Mouse (Mus musculus): ENCODE measurements around the gene Phactr2. TPM values are rescaled to one million over a fixed set of nuclear protein-coding genes. Genes with fewer than 3 reads are reported as not detected.
"Not testable (repeated sequence)": the region's sequence is repeated elsewhere in the genome, so short reads cannot be mapped to it uniquely, and the experiment has no call there.

Gene Phactr2
- polyA plus RNA-seq, 1 experiment from 2014 or later = 21.3 TPM

DNA sequence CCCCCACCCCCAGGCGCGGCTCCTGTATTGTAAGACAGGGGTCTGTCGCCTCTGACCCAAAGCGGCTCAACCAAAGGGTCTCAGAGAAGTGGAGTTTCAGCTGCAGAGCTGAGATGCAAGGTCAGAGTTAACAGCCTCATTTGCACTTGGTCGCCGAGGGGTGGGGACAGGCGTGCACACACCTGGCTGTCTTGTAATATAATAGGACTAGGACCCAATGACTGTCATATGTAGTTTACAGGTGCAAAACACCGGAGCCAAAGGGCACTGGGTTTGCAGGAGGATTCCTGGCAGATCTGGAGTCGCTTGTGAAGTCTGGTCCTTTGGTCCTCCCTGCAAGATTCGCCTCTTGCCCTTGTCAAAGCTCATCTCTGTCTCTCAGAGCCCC lies 350 bp upstream of the Phactr2 start:
- 4% methylated on average over 10 of the region's 10 CpGs for WGBS
- Histone ChIP-seq H3K4me1 (peaks cover 19% of the 10 kb centered on the region), H3K27ac (peak overlapping the region; percentile 77), H3K4me3 (peak overlapping the region; percentile 76), H3K36me3 (no peaks in the 10 kb centered on the region), H3K27me3 (ENCODE audit: low read depth, poor library complexity, severe bottlenecking) (peaks cover 60% of the 10 kb centered on the region), H3K9me3 (replicated peaks) (no peaks in the 10 kb centered on the region)
- no peak for DNase-seq (ENCODE audit: low spot score)

DNA sequence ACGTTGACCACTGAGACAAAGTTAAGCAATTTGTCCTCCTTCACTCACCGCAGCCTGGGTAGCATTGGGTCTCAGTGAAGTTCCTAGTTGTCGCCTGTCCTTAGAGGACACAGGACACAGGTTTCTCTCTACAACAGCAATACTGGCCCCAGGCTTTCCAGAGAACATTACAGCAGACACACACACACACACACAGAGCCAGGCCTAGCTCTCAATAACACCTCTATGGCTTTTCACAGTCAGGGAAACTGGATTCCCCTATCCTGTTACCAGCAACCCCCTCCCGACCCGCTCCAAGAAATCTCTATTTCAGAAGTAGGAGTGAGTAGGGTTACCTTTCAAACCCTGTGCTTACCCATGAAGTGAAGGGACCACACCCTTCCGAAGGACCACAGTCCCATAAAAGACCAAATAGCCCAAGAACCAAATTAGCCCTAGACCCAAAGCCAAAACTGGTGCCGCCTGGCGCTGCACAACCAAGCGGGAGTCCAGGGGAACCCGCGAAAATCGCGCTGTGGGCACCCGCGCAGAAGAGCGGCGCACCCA lies 852 bp downstream of the Phactr2 start:
- DNase-seq (ENCODE audit: low spot score) = peak; percentile 34
- 14% methylated on average over 17 of the region's 17 CpGs for WGBS
- Histone ChIP-seq H3K4me3 (peak overlapping the region; percentile 76), H3K9me3 (replicated peaks) (no peaks in the 10 kb centered on the region), H3K27ac (peak overlapping the region; percentile 77; the same call in 1 of the 2 replicates), H3K4me1 (peaks cover 19% of the 10 kb centered on the region), H3K27me3 (ENCODE audit: low read depth, poor library complexity, severe bottlenecking) (peaks cover 60% of the 10 kb centered on the region), H3K36me3 (no peaks in the 10 kb centered on the region)

DNA sequence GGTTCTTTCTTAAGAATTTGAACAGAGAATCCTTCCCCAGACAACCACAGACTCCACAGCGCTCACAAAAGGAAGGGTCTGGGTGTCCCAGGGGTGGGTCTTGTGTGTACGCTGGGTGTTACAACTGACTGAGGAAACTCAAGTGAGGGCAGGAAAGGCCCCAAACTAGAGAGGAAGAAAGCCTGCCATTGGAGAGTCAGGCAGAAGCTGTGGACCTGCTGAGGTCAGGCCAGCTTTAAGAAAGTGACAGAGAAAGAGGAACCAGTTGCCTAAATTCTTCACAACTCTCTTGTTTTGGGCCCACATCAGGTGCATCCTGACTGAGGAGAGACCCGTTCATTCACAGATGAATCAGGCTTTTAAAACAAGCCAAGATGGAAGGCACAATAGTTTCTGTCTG lies 4.0 kb downstream of the Phactr2 start:
- DNase-seq (ENCODE audit: low spot score) = no peak
- H3K27ac ChIP-seq = no peak overlapping the region
- peaks cover 19% of the 10 kb centered on the region for H3K4me1 ChIP-seq
- 91% methylated on average over 3 of the region's 3 CpGs for WGBS
- no peaks in the 10 kb centered on the region for H3K9me3 ChIP-seq (replicated peaks)
- H3K27me3 ChIP-seq (ENCODE audit: low read depth, poor library complexity, severe bottlenecking) = peaks cover 46% of the 10 kb centered on the region
- H3K4me3 ChIP-seq = no peak overlapping the region
- H3K36me3 ChIP-seq = no peaks in the 10 kb centered on the region

DNA sequence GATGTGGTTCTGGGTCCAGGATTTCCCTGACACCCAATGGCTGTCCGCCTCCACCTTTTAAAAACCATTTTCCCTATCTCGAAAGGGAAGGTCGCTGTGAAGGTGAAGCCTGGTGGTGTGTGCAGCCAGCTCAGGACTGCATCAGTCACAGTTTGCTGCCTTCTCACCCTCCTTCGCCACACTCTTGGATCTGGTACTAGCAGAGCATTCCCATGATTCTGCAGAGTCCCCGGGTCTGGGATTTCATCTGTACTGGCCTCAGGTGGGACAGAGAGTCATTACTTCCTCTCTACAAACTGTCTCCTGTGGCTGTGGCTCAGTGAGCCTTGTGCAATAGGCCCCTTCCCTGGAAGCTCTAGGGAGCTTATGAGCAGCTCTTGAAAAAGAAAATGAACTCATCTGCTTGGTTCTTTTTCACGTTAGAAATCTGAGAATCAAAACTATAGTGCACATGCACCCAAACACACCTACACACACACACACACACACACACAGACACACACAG lies 6.1 kb downstream of the Phactr2 start:
- not testable (repeated sequence) for H3K4me3 ChIP-seq, H3K27ac ChIP-seq
- 89% methylated on average over 6 of the region's 6 CpGs for WGBS

DNA sequence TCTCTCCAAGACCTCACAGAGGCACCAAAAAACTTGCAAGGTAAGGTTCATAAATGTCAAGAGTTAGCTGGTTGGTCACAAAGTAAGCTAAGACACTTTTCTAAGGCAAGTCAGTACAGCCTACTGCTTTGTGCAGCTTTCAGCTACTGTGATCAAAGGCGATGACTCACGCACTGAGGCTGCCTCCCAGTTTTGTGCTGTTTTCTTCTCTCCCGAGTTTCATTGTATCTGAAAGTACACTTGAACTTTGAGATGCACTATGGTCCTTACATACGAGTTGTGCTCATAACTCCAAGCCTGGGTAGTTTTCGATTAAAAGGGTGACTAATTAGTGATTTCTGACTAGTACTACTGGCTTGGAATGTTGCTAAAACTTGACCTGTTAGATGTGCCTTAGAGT lies 7.3 kb downstream of the Phactr2 start:
- 83% methylated on average over 5 of the region's 5 CpGs for WGBS
- Histone ChIP-seq H3K36me3 (no peaks in the 10 kb centered on the region), H3K27ac (no peak overlapping the region), H3K4me1 (no peaks in the 10 kb centered on the region), H3K9me3 (replicated peaks) (no peaks in the 10 kb centered on the region), H3K4me3 (no peak overlapping the region), H3K27me3 (ENCODE audit: low read depth, poor library complexity, severe bottlenecking) (peaks cover 13% of the 10 kb centered on the region)
- DNase-seq (ENCODE audit: low spot score) = no peak

More for the DNA sequence above, 6.1 kb downstream of the Phactr2 start:
- H3K36me3 ChIP-seq; DNase-seq (ENCODE audit: low spot score); H3K9me3 ChIP-seq (replicated peaks); H3K4me1 ChIP-seq: not testable (repeated sequence)
- H3K27me3 ChIP-seq (ENCODE audit: low read depth, poor library complexity, severe bottlenecking) = peaks cover 24% of the 10 kb centered on the region

DNA sequence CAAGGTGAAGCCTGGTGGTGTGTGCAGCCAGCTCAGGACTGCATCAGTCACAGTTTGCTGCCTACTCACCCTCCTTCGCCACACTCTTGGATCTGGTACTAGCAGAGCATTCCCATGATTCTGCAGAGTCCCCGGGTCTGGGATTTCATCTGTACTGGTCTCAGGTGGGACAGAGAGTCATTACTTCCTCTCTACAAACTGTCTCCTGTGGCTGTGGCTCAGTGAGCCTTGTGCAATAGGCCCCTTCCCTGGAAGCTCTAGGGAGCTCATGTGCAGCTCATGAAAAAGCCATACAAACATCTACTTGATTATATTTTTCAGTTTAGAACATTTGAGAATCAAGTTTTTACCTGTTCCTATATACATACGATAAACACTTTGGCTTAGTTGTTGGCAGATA lies 9.9 kb downstream of the Phactr2 start:
- DNase-seq (ENCODE audit: low spot score) = not testable (repeated sequence)
- 88% methylated on average over 3 of the region's 3 CpGs for WGBS

DNA sequence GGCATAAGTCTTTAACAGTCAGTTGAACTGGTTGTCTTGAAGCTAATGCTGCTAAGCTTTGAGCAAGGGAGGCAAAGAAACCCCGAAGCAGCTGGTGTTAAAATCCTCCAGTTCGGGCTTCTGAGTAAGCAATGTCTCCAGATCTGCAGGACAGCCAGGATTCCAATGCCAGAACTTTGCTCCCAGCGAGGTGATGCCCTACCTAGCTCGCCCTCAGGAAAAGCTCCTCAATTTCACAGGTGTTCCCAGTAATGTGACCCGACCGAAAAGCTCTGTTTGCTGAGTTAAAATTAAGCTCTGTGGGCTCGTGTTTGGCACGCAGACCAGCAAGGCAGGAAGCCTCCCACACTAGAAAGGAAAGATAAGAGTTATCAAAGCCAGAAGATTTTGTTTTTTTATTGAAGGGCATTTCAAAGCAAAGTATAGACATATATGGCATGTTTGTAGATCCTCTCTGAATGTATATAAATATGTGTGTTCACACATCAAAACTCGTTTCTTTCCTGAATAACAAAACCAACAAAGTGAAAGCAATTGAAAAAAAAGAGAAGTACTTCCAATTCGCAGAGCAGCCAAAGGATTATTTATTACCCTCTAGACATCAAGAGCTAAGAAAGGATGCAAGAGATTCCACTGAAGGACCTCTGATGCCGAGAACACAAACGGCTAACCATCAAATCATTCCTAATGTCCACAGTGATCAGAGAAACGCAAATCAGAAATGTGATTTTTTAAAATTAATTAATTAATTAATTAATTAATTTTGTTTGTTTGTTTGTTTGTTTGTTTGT lies 20.8 kb downstream of the Phactr2 start:
- Histone ChIP-seq H3K27ac (no peak overlapping the region), H3K9me3 (replicated peaks) (no peaks in the 10 kb centered on the region), H3K4me1 (no peaks in the 10 kb centered on the region), H3K4me3 (no peak overlapping the region), H3K27me3 (ENCODE audit: low read depth, poor library complexity, severe bottlenecking) (no peaks in the 10 kb centered on the region), H3K36me3 (no peaks in the 10 kb centered on the region)
- 76% methylated on average over 13 of the region's 13 CpGs for WGBS
- peak; percentile 25 for DNase-seq (ENCODE audit: low spot score)

More for the DNA sequence above, 9.9 kb downstream of the Phactr2 start:
- not testable (repeated sequence) for H3K4me3 ChIP-seq; H3K4me1 ChIP-seq; H3K27me3 ChIP-seq (ENCODE audit: low read depth, poor library complexity, severe bottlenecking); H3K9me3 ChIP-seq (replicated peaks); H3K27ac ChIP-seq; H3K36me3 ChIP-seq

DNA sequence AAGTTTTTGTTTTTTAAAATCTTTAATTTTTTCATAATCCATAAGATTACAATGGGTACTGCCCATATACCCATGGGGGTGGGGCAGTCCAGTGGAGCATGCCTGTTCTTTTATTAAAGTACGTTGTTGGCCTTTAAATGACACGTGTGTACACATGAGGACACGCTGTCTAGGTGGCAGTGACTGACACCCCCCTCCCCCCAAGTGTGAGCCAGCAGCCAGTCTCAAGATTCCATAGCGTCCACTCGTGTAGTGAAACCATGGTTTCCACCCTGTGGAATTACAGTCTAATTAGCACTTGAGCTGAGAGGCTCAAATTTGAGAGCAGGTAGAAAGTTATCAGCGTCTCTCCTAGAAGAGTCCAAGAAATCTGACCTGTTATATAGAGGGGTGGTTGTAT lies 22.6 kb downstream of the Phactr2 start:
- no peak for DNase-seq (ENCODE audit: low spot score)

DNA sequence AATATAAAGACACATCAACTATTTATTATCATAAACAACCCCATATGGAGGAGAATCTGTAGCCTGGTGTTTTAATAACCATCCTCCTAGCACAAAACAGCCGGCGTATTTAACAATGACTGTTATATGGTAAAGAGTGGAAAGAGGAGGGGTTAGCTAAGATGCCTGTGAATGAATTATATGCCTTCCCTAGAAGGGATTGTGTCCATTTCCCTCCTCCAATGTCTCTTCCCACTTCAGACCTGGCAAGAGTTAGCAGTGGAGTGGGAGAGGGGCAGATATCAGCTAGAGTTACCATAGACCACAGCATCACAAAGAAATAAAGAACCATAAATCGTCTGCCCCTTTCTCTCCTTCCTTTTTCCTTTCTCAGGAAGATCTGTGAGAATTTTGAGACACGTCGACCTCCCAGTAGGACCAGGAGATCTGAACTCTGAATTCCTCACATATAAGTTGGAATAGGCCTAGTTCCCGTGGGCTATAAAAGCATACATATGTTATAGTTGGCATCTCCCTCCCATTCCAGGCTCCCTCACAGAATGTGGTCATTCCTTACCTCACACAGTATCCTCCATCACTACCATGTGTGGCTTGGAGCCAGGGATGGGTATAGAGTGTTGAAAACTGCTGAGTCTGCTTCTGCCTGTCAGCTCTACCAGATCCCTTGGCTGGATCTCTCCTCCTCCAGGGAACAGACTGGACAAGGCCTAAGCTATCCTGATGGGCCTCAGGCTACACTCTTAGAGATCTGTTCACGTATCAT lies 25.7 kb downstream of the Phactr2 start:
- no peak overlapping the region for H3K4me3 ChIP-seq
- WGBS = 84% methylated on average over 7 of the region's 7 CpGs
- H3K9me3 ChIP-seq (replicated peaks) = no peaks in the 10 kb centered on the region
- H3K27ac ChIP-seq = no peak overlapping the region
- no peaks in the 10 kb centered on the region for H3K4me1 ChIP-seq
- DNase-seq (ENCODE audit: low spot score) = peak; percentile 15
- H3K27me3 ChIP-seq (ENCODE audit: low read depth, poor library complexity, severe bottlenecking) = no peaks in the 10 kb centered on the region
- no peaks in the 10 kb centered on the region for H3K36me3 ChIP-seq

More for the DNA sequence above, 22.6 kb downstream of the Phactr2 start:
- Histone ChIP-seq H3K4me3 (no peak overlapping the region), H3K9me3 (replicated peaks) (no peaks in the 10 kb centered on the region), H3K36me3 (no peaks in the 10 kb centered on the region), H3K27ac (no peak overlapping the region), H3K4me1 (no peaks in the 10 kb centered on the region), H3K27me3 (ENCODE audit: low read depth, poor library complexity, severe bottlenecking) (no peaks in the 10 kb centered on the region)
- WGBS = 92% methylated on average over 6 of the region's 6 CpGs

DNA sequence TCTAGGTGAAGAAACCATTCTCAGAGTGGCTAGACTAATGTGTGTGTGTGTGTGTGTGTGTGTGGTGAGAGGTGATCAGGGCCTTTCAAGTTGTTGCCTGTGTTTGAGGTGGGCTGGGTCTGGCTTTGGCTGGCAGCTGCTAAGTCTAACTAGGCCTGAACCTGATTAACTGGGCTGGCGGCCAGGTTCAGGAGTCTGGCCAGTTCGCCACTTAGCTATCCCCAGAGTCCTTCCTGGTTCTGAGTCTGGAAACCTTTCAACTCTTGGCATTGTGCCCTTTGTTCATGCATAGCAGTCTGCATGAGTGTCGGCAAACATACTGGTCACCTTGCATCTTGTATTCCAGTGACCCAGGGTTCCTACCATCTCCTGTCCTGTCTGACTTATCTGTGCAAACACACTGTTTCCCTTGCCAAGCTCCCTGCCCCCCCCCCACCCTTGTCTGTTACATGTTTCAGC lies 27.4 kb downstream of the Phactr2 start:
- no peaks in the 10 kb centered on the region for H3K27me3 ChIP-seq (ENCODE audit: low read depth, poor library complexity, severe bottlenecking)
- peak; percentile 23 for DNase-seq (ENCODE audit: low spot score)
- H3K4me1 ChIP-seq = no peaks in the 10 kb centered on the region
- H3K9me3 ChIP-seq (replicated peaks) = no peaks in the 10 kb centered on the region
- no peaks in the 10 kb centered on the region for H3K36me3 ChIP-seq
- no peak overlapping the region for H3K4me3 ChIP-seq
- 66% methylated on average over 3 of the region's 3 CpGs for WGBS
- H3K27ac ChIP-seq = no peak overlapping the region

DNA sequence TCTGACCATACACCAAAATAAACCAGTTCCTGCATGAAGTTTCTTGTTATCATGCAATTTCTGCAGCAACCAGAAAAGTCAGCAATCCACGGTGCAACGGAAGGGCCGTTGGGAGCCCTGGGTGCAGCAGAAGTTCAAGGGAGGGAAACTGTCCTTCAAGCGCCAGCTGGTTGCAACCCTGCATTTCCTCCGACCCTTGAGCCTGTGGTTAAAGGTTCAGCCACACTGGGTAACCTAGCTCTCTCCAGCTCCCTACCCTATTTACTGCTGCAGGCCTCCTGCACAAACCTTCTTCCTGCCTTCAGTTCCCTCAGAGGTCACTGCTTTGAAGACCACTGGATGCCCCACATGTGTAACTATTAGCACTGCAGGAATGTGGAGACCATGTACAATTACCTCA lies 30.0 kb downstream of the Phactr2 start:
- DNase-seq (ENCODE audit: low spot score) = peak; percentile 25
- no peak overlapping the region for H3K27ac ChIP-seq
- no peak overlapping the region for H3K4me3 ChIP-seq
- no peaks in the 10 kb centered on the region for H3K9me3 ChIP-seq (replicated peaks)
- no peaks in the 10 kb centered on the region for H3K4me1 ChIP-seq
- H3K27me3 ChIP-seq (ENCODE audit: low read depth, poor library complexity, severe bottlenecking) = no peaks in the 10 kb centered on the region
- 86% methylated on average over 5 of the region's 5 CpGs for WGBS
- H3K36me3 ChIP-seq = no peaks in the 10 kb centered on the region

DNA sequence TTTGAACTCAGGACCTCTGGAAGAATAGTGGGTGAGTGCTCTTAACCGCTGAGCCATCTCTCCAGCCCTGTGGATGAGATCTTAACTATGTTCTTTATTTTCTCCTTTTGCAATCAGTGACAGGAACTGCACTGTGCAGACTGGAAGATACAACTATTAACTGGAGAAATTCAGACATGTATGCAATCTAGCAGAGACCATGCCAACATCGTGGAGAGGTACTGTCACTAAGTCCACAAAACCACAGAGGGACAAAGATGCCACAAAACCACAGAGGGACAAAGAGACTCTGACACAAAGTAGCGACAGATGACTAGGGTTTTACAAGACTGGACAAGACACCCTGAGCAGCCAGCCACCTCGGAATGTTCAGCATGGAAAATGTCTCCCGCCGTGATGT lies 30.6 kb downstream of the Phactr2 start:
- no peak overlapping the region for H3K4me3 ChIP-seq
- no peaks in the 10 kb centered on the region for H3K4me1 ChIP-seq
- H3K27me3 ChIP-seq (ENCODE audit: low read depth, poor library complexity, severe bottlenecking) = no peaks in the 10 kb centered on the region
- H3K9me3 ChIP-seq (replicated peaks) = no peaks in the 10 kb centered on the region
- no peaks in the 10 kb centered on the region for H3K36me3 ChIP-seq
- H3K27ac ChIP-seq = no peak overlapping the region
- peak; percentile 15 for DNase-seq (ENCODE audit: low spot score)
- 84% methylated on average over 6 of the region's 6 CpGs for WGBS

DNA sequence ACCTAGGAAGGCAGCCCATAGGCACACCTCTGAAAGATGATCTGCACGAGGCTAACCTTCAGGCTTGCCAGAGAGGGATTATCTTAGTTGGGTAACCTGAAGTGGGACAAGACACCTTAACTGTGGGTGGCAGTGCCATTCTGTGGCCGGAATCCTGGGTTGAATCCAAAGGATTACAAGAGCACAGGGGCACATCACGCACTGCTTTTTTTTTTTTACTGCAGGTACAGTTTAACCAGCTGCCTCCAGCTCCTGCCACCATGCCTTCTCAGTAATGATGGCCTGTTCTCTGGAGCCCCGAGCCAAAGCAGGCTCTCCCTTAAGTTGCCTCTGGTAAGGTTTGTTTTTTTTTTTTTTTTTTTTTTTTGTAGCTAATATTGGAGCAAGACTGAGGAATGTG lies 33.9 kb downstream of the Phactr2 start:
- no peak for DNase-seq (ENCODE audit: low spot score)
- 79% methylated on average over 4 of the region's 4 CpGs for WGBS
- no peak overlapping the region for H3K4me3 ChIP-seq
- no peak overlapping the region for H3K27ac ChIP-seq
- H3K36me3 ChIP-seq = no peaks in the 10 kb centered on the region
- H3K27me3 ChIP-seq (ENCODE audit: low read depth, poor library complexity, severe bottlenecking) = no peaks in the 10 kb centered on the region
- no peaks in the 10 kb centered on the region for H3K9me3 ChIP-seq (replicated peaks)
- H3K4me1 ChIP-seq = no peaks in the 10 kb centered on the region

Measured in limb, embryonic 10.5 days (tissue).